Mouse (Mus musculus) lung, adult 2 months (tissue): ENCODE measurements around the gene Fes.

Source experiments
- CTCF ChIP-seq: fragments of 200-500 bp; IDR thresholded peaks from 2 replicates; pipeline ENCODE4 v1.5.1; 2011; ENCODE audit warnings: mild to moderate bottlenecking, low read length, control low read depth; ENCODE audit not compliant: insufficient read depth
- POLR2A ChIP-seq: fragments of 200-500 bp; IDR thresholded peaks from 2 replicates; pipeline ENCODE4 v1.6.1; 2011; ENCODE audit warnings: low read depth, mild to moderate bottlenecking, control low read depth, low read length, borderline replicate concordance; ENCODE audit errors: extremely low read depth

DNA sequence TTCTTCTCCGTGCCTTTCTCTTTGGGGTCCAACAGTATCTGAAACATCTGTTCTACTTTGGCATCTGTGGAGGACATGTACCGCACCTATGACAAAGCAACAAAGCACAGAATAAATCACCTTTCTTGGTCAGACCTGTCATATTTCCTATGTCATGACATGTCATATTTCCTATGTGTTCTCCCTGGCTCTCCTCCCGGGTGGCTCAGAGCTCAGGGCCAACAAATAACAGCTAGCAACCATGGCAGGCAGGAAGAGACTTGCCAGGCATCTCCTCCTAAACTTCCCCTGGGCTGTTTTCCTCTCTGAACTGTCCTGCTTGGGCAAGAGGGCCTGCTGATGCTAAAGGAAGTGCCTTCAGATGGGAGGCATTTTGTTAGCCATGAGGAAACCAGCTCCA lies 50.8 kb downstream of the Fes start:
- TF ChIP-seq POLR2A (no peak), CTCF (no peak)
